8 mouse cellular contexts compared by ENCODE assay signal in the genomic region with DNA sequence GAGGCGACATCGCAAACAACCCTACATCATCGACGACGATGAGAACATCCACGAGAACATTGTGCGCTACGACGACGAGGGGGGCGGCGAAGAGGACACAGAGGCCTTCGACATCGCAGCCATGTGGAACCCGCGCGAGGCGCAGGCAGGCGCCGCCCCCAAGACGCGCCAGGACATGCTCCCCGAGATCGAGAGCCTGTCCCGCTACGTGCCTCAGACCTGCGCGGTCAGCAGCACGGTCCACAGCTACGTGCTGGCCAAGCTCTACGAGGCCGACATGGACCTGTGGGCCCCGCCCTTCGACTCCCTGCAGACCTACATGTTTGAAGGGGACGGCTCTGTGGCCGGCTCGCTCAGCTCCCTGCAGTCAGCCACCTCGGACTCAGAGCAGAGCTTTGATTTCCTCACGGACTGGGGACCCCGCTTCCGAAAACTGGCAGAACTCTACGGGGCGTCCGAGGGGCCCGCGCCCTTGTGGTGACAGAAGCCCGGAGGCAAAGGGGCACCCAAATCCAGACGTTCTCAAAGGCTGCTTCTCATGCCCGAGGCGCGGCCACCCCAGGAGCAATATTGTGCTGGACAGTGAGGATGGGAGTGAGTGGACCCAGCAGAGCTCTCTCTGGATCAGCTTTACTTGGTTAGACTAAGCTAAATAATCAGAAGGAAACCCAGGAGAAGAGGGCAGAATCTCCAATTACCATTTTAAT.
A peak's percentile ranks its signal among the peaks of the same experiment; 100 is the strongest.
DNase-seq lines count a peak whose midpoint lies in the region; ATAC-seq and TF ChIP-seq lines count a peak whose summit lies in the region.

No protein-coding gene starts in this region.

- H3K27me3 ChIP-seq in heart, embryonic 16.5 days (ENCODE audit: control insufficient read depth, insufficient read depth, low read length) = 0 out of 2 replicates have a peak, but pooled peaks cover 3% of the 10 kb centered on the region
- H3K27me3 ChIP-seq in midbrain, embryonic 12.5 days = peaks cover 5% of the 10 kb centered on the region

- intact Hi-C loops in gastrocnemius, adult 2 months (cut with DNase I) = no loop called here

- 11% methylated on average over 51 of the region's 51 CpGs for WGBS in heart, embryonic 16.5 days
- WGBS in midbrain, embryonic 12.5 days = 10% methylated on average over 51 of the region's 51 CpGs

- peak; percentile 29 for DNase-seq in gastrocnemius, adult 2 months
- DNase-seq in gastrocnemius, adult 8-10 months (ENCODE audit: low spot score in 2 of 2) = no peak
- DNase-seq in kidney, postnatal 14 days = peak; percentile 49
- no peak for DNase-seq in frontal cortex, postnatal 25 days (ENCODE audit: low spot score in 2 of 2)
- DNase-seq in B cell, adult 2 months = no peak

- peak overlapping the region; percentile 45 for H3K9ac ChIP-seq in heart, embryonic 16.5 days (ENCODE audit: low read length)
- H3K9ac ChIP-seq in midbrain, embryonic 12.5 days (replicated peaks) = peak overlapping the region; percentile 54

- no peaks in the 10 kb centered on the region for H3K4me1 ChIP-seq in heart, embryonic 16.5 days (ENCODE audit: control insufficient read depth, insufficient read depth, low read length)
- peaks cover 7% of the 10 kb centered on the region for H3K4me1 ChIP-seq in midbrain, embryonic 12.5 days

- peak; percentile 29; the same call in 1 of the 2 replicates for ATAC-seq in common myeloid progenitor, adult 5-6 weeks (replicated peaks; ENCODE audit: low read depth, poor library complexity, severe bottlenecking)
- ATAC-seq in heart, embryonic 16.5 days (replicated peaks; ENCODE audit: extremely low read depth, insufficient read depth, low FRiP score) = peak; percentile 79
- ATAC-seq in midbrain, embryonic 12.5 days (ENCODE audit: low FRiP score, low read depth) = peak; percentile 93

- TF ChIP-seq CTCF in gastrocnemius, adult 2 months (IDR thresholded peaks at IDR 0.05) = no peak

- H3K9me3 ChIP-seq in heart, embryonic 16.5 days (replicated peaks; ENCODE audit: control insufficient read depth, low read length) = no peaks in the 10 kb centered on the region
- no peaks in the 10 kb centered on the region for H3K9me3 ChIP-seq in midbrain, embryonic 12.5 days

- peak overlapping the region; percentile 80 for H3K4me2 ChIP-seq in heart, embryonic 16.5 days (ENCODE audit: low read depth, low read length)
- peak overlapping the region; percentile 77 for H3K4me2 ChIP-seq in midbrain, embryonic 12.5 days (replicated peaks)

- H3K36me3 ChIP-seq in heart, embryonic 16.5 days (ENCODE audit: control insufficient read depth, insufficient read depth) = no peaks in the 10 kb centered on the region
- H3K36me3 ChIP-seq in midbrain, embryonic 12.5 days = no peaks in the 10 kb centered on the region

- peak overlapping the region; percentile 68 for H3K4me3 ChIP-seq in gastrocnemius, adult 2 months
- H3K4me3 ChIP-seq in heart, embryonic 16.5 days (ENCODE audit: low read length) = peak overlapping the region; percentile 54
- H3K4me3 ChIP-seq in midbrain, embryonic 12.5 days = peak overlapping the region; percentile 48

- H3K27ac ChIP-seq in gastrocnemius, adult 2 months = no peak overlapping the region
- no peak overlapping the region for H3K27ac ChIP-seq in heart, embryonic 16.5 days (ENCODE audit: low read length)
- no peak overlapping the region for H3K27ac ChIP-seq in midbrain, embryonic 12.5 days (replicated peaks)

Comparison
In these comparisons a context has a peak if more than half of its experiments do, and no peak if none do; other contexts are left out.
1. DNase-seq: peak in gastrocnemius, adult 2 months (single experiment) and kidney, postnatal 14 days (single experiment); none in gastrocnemius, adult 8-10 months (0 of 2), frontal cortex, postnatal 25 days (0 of 2) and B cell, adult 2 months (0 of 2).
2. ATAC-seq: peak in every context shown above with its lines; median percentile 93 in midbrain, embryonic 12.5 days; 79 in heart, embryonic 16.5 days; 29 in common myeloid progenitor, adult 5-6 weeks.
3. Peak in every context shown above with its lines, with median percentiles within 50 percentile points of each other: H3K4me3 ChIP-seq.